ENCODE assay signal across 8 mouse cellular contexts in genomic region chr12:112473777-112474176, GRCm38 (mm10). TPM values are rescaled to one million over a fixed set of nuclear protein-coding genes. Genes with fewer than 3 reads are reported as not detected.
A peak's percentile ranks its signal among the peaks of the same experiment; 100 is the strongest.
DNase-seq lines count a peak whose midpoint lies in the region; ATAC-seq and TF ChIP-seq lines count a peak whose summit lies in the region.

No protein-coding gene starts in this region.

- peak; percentile 96 for TF ChIP-seq CTCF in bone marrow, adult 2 months (IDR thresholded peaks at IDR 0.05; ENCODE audit: control insufficient read depth, insufficient read depth, low read length)
- peak; percentile 94 for TF ChIP-seq CTCF in liver, embryonic 14.5 days (IDR thresholded peaks at IDR 0.05; ENCODE audit: low read depth)

- peaks cover 20% of the 10 kb centered on the region for H3K27me3 ChIP-seq in heart, embryonic 14.5 days (ENCODE audit: control insufficient read depth, insufficient read depth, low read length)
- H3K27me3 ChIP-seq in liver, embryonic 14.5 days (ENCODE audit: control insufficient read depth, insufficient read depth, low read length), result no peaks in the 10 kb centered on the region
- peaks cover 30% of the 10 kb centered on the region for H3K27me3 ChIP-seq in neural tube, embryonic 15.5 days (replicated peaks)

- DNase-seq in 416B (ENCODE audit: low read depth), result peak; percentile 61
- peak; percentile 90 for DNase-seq in kidney, postnatal 14 days
- DNase-seq in liver, embryonic 14.5 days (ENCODE audit: low read depth in 3 of 3, low spot score in 3 of 3), result peak in 2 of 3 experiments; percentile 12 to 19
- peak; percentile 96 for DNase-seq in testis, postnatal 10 days (ENCODE audit: low spot score)

- H3K4me3 ChIP-seq in bone marrow, adult 2 months (replicated peaks; ENCODE audit: control insufficient read depth, low read depth, low read length), result no peak overlapping the region
- no peak overlapping the region for H3K4me3 ChIP-seq in heart, embryonic 14.5 days (ENCODE audit: control insufficient read depth in 1 of 2, insufficient read depth in 1 of 2, low read depth in 1 of 2, low read length in 2 of 2)
- H3K4me3 ChIP-seq in liver, embryonic 14.5 days (ENCODE audit: insufficient read depth in 1 of 2, low read depth in 2 of 2, low read length in 2 of 2), result no peak overlapping the region
- H3K4me3 ChIP-seq in neural tube, embryonic 15.5 days (replicated peaks), result no peak overlapping the region

- WGBS in bone marrow, adult 2 months, result 31% methylated on average over 9 of the region's 9 CpGs
- 13% methylated on average over 9 of the region's 9 CpGs for WGBS in heart, embryonic 14.5 days
- 19% methylated on average over 9 of the region's 9 CpGs for WGBS in liver, embryonic 14.5 days (ENCODE audit: insufficient replicate concordance)
- 8% methylated on average over 9 of the region's 9 CpGs for WGBS in neural tube, embryonic 15.5 days

- H3K27ac ChIP-seq in bone marrow, adult 2 months (ENCODE audit: control insufficient read depth, insufficient read depth, low read depth, low read length, poor library complexity), result no peak overlapping the region
- no peak overlapping the region for H3K27ac ChIP-seq in heart, embryonic 14.5 days (replicated peaks in 1 of 2; ENCODE audit: control insufficient read depth in 1 of 2, insufficient read depth in 1 of 2, low read depth in 2 of 2, low read length in 2 of 2)
- no peak overlapping the region for H3K27ac ChIP-seq in liver, embryonic 14.5 days
- H3K27ac ChIP-seq in neural tube, embryonic 15.5 days (replicated peaks), result no peak overlapping the region

- no peak overlapping the region for H3K4me2 ChIP-seq in heart, embryonic 14.5 days (ENCODE audit: low read length)
- no peak overlapping the region for H3K4me2 ChIP-seq in liver, embryonic 14.5 days (ENCODE audit: low read depth)
- H3K4me2 ChIP-seq in neural tube, embryonic 15.5 days, result peak overlapping the region; percentile 19

- TF ChIP-seq POLR2A in bone marrow, adult 2 months (IDR thresholded peaks at IDR 0.05; ENCODE audit: borderline replicate concordance, control insufficient read depth, low read depth, low read length), result no peak

- no peak for TF ChIP-seq EP300 in liver, embryonic 14.5 days (IDR thresholded peaks at IDR 0.05; ENCODE audit: low read depth)

- no peaks in the 10 kb centered on the region for H3K4me1 ChIP-seq in bone marrow, adult 2 months (ENCODE audit: control insufficient read depth, insufficient read depth, low read length)
- H3K4me1 ChIP-seq in heart, embryonic 14.5 days (ENCODE audit: control insufficient read depth in 2 of 2, insufficient read depth in 2 of 2, low read length in 2 of 2), result no peaks in the 10 kb centered on the region
- H3K4me1 ChIP-seq in liver, embryonic 14.5 days (replicated peaks; ENCODE audit: control insufficient read depth in 2 of 2, insufficient read depth in 2 of 2, low read length in 1 of 2), result no peaks in the 10 kb centered on the region
- peaks cover 55% of the 10 kb centered on the region for H3K4me1 ChIP-seq in neural tube, embryonic 15.5 days

- no peaks in the 10 kb centered on the region for H3K36me3 ChIP-seq in heart, embryonic 14.5 days (ENCODE audit: control insufficient read depth, insufficient read depth, low read length)
- H3K36me3 ChIP-seq in liver, embryonic 14.5 days (replicated peaks; ENCODE audit: control insufficient read depth, insufficient read depth, low read depth), result no peaks in the 10 kb centered on the region
- H3K36me3 ChIP-seq in neural tube, embryonic 15.5 days, result no peaks in the 10 kb centered on the region

- no peak overlapping the region for H3K9ac ChIP-seq in heart, embryonic 14.5 days (ENCODE audit: low read length)
- H3K9ac ChIP-seq in liver, embryonic 14.5 days (replicated peaks), result no peak overlapping the region
- H3K9ac ChIP-seq in neural tube, embryonic 15.5 days (replicated peaks), result no peak overlapping the region

- peak; percentile 61; the same call in 1 of the 2 replicates for ATAC-seq in erythroblast, adult 5-6 weeks (replicated peaks; ENCODE audit: low FRiP score, poor library complexity, severe bottlenecking)
- 0 out of 2 replicates have a peak, but pooled peaks have one; percentile 62 for ATAC-seq in heart, embryonic 14.5 days (ENCODE audit: insufficient number of reproducible peaks, insufficient read depth, low FRiP score, low read depth)
- ATAC-seq in liver, embryonic 14.5 days (ENCODE audit: insufficient read depth), result no peak
- ATAC-seq in neural tube, embryonic 15.5 days (ENCODE audit: low FRiP score), result peak; percentile 71

- H3K9me3 ChIP-seq in heart, embryonic 14.5 days (ENCODE audit: control insufficient read depth, low read length), result no peaks in the 10 kb centered on the region
- no peaks in the 10 kb centered on the region for H3K9me3 ChIP-seq in liver, embryonic 14.5 days (ENCODE audit: control insufficient read depth, low read length)
- no peaks in the 10 kb centered on the region for H3K9me3 ChIP-seq in neural tube, embryonic 15.5 days (replicated peaks)

RNA-seq across cellular contexts. Expression of gene A530016L24Rik, which starts 15.5 kb away (rescaled TPM):
- not detected in 2 replicates for polyA plus RNA-seq in bone marrow, adult 2 months (2011; ENCODE audit: insufficient read depth, insufficient read length, low replicate concordance, missing spikeins)
- not detected in 2 replicates for total RNA-seq in erythroblast, adult 5-6 weeks (2015; ENCODE audit: low replicate concordance)
- total RNA-seq in erythroblast, adult 5-6 weeks (2017; ENCODE audit: low replicate concordance), result not detected in 2 replicates
- polyA plus RNA-seq in heart, embryonic 14.5 days (2014; fragmentation: Nextera tagmentation; extraction: Ambion mirVana), result 5.6 and 6.4 TPM in 2 replicates
- 0.02 and 0.04 TPM in 2 replicates for polyA plus RNA-seq in liver, embryonic 14.5 days (2012; rRNA removed)
- 0.06 and 0.09 TPM in 2 replicates for polyA plus RNA-seq in liver, embryonic 14.5 days (2014; fragmentation: Nextera tagmentation; extraction: Ambion mirVana)
- 0.06 and 0.20 TPM in 2 replicates for polyA plus RNA-seq in neural tube, embryonic 15.5 days (2015; fragmentation: Nextera tagmentation; extraction: Ambion mirVana)

RNA-seq across cellular contexts. Expression of gene Tmem179, which starts 42.8 kb away (rescaled TPM):
- polyA plus RNA-seq in bone marrow, adult 2 months (2011; ENCODE audit: insufficient read depth, insufficient read length, low replicate concordance, missing spikeins), result 0.62 TPM in 1 of 2 replicates, not detected in the other
- total RNA-seq in erythroblast, adult 5-6 weeks (2015; ENCODE audit: low replicate concordance), result not detected in 2 replicates
- total RNA-seq in erythroblast, adult 5-6 weeks (2017; ENCODE audit: low replicate concordance), result not detected in 2 replicates
- polyA plus RNA-seq in heart, embryonic 14.5 days (2014; fragmentation: Nextera tagmentation; extraction: Ambion mirVana), result 0.40 and 0.54 TPM in 2 replicates
- polyA plus RNA-seq in liver, embryonic 14.5 days (2012; rRNA removed), result 0.02 and 0.09 TPM in 2 replicates
- 0.05 and 0.08 TPM in 2 replicates for polyA plus RNA-seq in liver, embryonic 14.5 days (2014; fragmentation: Nextera tagmentation; extraction: Ambion mirVana)
- polyA plus RNA-seq in neural tube, embryonic 15.5 days (2015; fragmentation: Nextera tagmentation; extraction: Ambion mirVana), result 69.0 and 84.0 TPM in 2 replicates

Comparison
In these comparisons a context has a peak if more than half of its experiments do, and no peak if none do; other contexts are left out.
1. DNase-seq: peak in every context shown above with its lines; median percentile 96 in testis, postnatal 10 days; 90 in kidney, postnatal 14 days; 61 in 416B; 16 in liver, embryonic 14.5 days.
2. RNA of gene Tmem179, which starts 42.8 kb away (polyA plus RNA-seq): 69.0 to 84.0 TPM in neural tube, embryonic 15.5 days; 0.62 TPM in bone marrow, adult 2 months, 0.40 to 0.54 TPM in heart, embryonic 14.5 days and 0.02 to 0.09 TPM in liver, embryonic 14.5 days; every median in the first group is over 10 times any median in the second.